Mouse (Mus musculus) MEL (cell line): ENCODE measurements around the gene Fermt2.

Source experiments
- CTCF ChIP-seq, 3 experiments: IDR thresholded peaks in 2 of 3; conservative IDR thresholded peaks in 1 of 3; 2 replicates each; pipeline ENCODE4 v1.5.1; 2011 to 2012; ENCODE audit warnings: low read length in 3 of 3, low read depth in 2 of 3, mild to moderate bottlenecking in 2 of 3, improper control_type of control experiment in 1 of 3, inconsistent platforms in 1 of 3, mixed read lengths in 1 of 3, moderate library complexity in 1 of 3; ENCODE audit not compliant: control insufficient read depth in 1 of 3, insufficient read depth in 1 of 3, poor library complexity in 1 of 3, severe bottlenecking in 1 of 3
- EP300 ChIP-seq, 2 experiments: IDR thresholded peaks; 2 replicates each; pipeline ENCODE4 v1.6.1; 2011; ENCODE audit warnings: improper control_type of control experiment in 2 of 2, low read length in 2 of 2, low read depth in 1 of 2, mild to moderate bottlenecking in 1 of 2
- MAZ ChIP-seq: IDR thresholded peaks from 2 replicates; pipeline ENCODE4 v1.6.1; 2012; ENCODE audit warnings: low read depth, mild to moderate bottlenecking, inconsistent platforms, low read length, improper control_type of control experiment
- MXI1 ChIP-seq: IDR thresholded peaks from 2 replicates; pipeline ENCODE4 v1.6.1; 2011; ENCODE audit warnings: mild to moderate bottlenecking, low read depth, low read length, improper control_type of control experiment
- POLR2A ChIP-seq, 2 experiments: IDR thresholded peaks; 2 replicates each; pipeline ENCODE4 v1.6.1; 2011 to 2012; ENCODE audit warnings: low read length in 2 of 2, mild to moderate bottlenecking in 2 of 2, control low read depth in 1 of 2, improper control_type of control experiment in 1 of 2, low read depth in 1 of 2, moderate library complexity in 1 of 2; ENCODE audit not compliant: control insufficient read depth in 1 of 2, insufficient read depth in 1 of 2, poor library complexity in 1 of 2
- SIN3A ChIP-seq: IDR thresholded peaks from 2 replicates; pipeline ENCODE4 v1.6.1; 2012; ENCODE audit warnings: low read length, improper control_type of control experiment, inconsistent platforms

- TF ChIP-seq SIN3A = no peak
- no peak for TF ChIP-seq CTCF (IDR thresholded peaks at IDR 0.05 in 2 of 3, conservative IDR thresholded peaks at IDR 0.05 in 1 of 3; ENCODE audit: control insufficient read depth in 1 of 3, insufficient read depth in 1 of 3, low read depth in 2 of 3, low read length in 3 of 3, poor library complexity in 1 of 3, severe bottlenecking in 1 of 3)
- TF ChIP-seq MXI1 = no peak
- no peak for TF ChIP-seq MAZ
- no peak for TF ChIP-seq EP300 (IDR thresholded peaks at IDR 0.05; ENCODE audit: low read depth in 1 of 2, low read length in 2 of 2)
- TF ChIP-seq POLR2A (IDR thresholded peaks at IDR 0.05; ENCODE audit: control insufficient read depth in 1 of 2, insufficient read depth in 1 of 2, low read depth in 1 of 2, low read length in 2 of 2, poor library complexity in 1 of 2) = no peak
These were observed 110.6 kb downstream of the Fermt2 start for GRCm38 (mm10) chr14:45419323-45419722.
